Mouse (Mus musculus): ENCODE results near the gene Cd2.

The Cd2 gene

GRCm38 (mm10) chr3:101293571-101294135, 5.9 kb upstream of the Cd2 start:
- DNase-seq (ENCODE audit: low spot score in 2 of 2) = no peak

- DNase-seq (ENCODE audit: low spot score in 2 of 2) = no peak
These were observed 4.9 kb upstream of the Cd2 start for GRCm38 (mm10) chr3:101292611-101293010.

GRCm38 (mm10) chr3:101290587-101291520, 3.1 kb upstream of the Cd2 start:
- DNase-seq (ENCODE audit: low spot score in 2 of 2) = no peak

- no peak for DNase-seq (ENCODE audit: low spot score in 2 of 2)
These were observed 2.3 kb upstream of the Cd2 start for GRCm38 (mm10) chr3:101290036-101290435.

- DNase-seq (ENCODE audit: low spot score in 2 of 2) = no peak
These were observed 1.7 kb upstream of the Cd2 start for GRCm38 (mm10) chr3:101289406-101289805.

GRCm38 (mm10) chr3:101286336-101287325, 1.1 kb downstream of the Cd2 start:
- no peak for DNase-seq (ENCODE audit: low spot score in 2 of 2)

GRCm38 (mm10) chr3:101285851-101286250, 1.9 kb downstream of the Cd2 start:
- no peak for DNase-seq (ENCODE audit: low spot score in 2 of 2)

GRCm38 (mm10) chr3:101285021-101285615, 2.6 kb downstream of the Cd2 start:
- DNase-seq (ENCODE audit: low spot score in 2 of 2) = no peak

GRCm38 (mm10) chr3:101283869-101284706, 3.7 kb downstream of the Cd2 start:
- no peak for DNase-seq (ENCODE audit: low spot score in 2 of 2)

- no peak for DNase-seq (ENCODE audit: low spot score in 2 of 2)
These were observed 4.3 kb downstream of the Cd2 start for GRCm38 (mm10) chr3:101283441-101283840.

- no peak for DNase-seq (ENCODE audit: low spot score in 2 of 2)
These were observed 5.1 kb downstream of the Cd2 start for GRCm38 (mm10) chr3:101282556-101283180.

- no peak for DNase-seq (ENCODE audit: low spot score in 2 of 2)
These were observed 5.9 kb downstream of the Cd2 start for GRCm38 (mm10) chr3:101281841-101282240.

GRCm38 (mm10) chr3:101280348-101281311, 7.1 kb downstream of the Cd2 start:
- no peak for DNase-seq (ENCODE audit: low spot score in 2 of 2)

- no peak for DNase-seq (ENCODE audit: low spot score in 2 of 2)
These were observed 8.2 kb downstream of the Cd2 start for GRCm38 (mm10) chr3:101279561-101279960.

- DNase-seq (ENCODE audit: low spot score in 2 of 2) = no peak
These were observed 9.3 kb downstream of the Cd2 start for GRCm38 (mm10) chr3:101278396-101278795.

GRCm38 (mm10) chr3:101277830-101278229, 9.9 kb downstream of the Cd2 start:
- no peak for DNase-seq (ENCODE audit: low spot score in 2 of 2)

GRCm38 (mm10) chr3:101276501-101277320, 11.0 kb downstream of the Cd2 start:
- no peak for DNase-seq (ENCODE audit: low spot score in 2 of 2)
